Mouse (Mus musculus): ENCODE measurements at regions not wholly inside any gene's neighbourhood (a gene's known extent, or its start where the extent isn't known, plus 50 kb on each side); places are given as distances from the start of the nearest gene placed in this dataset.

DNA sequence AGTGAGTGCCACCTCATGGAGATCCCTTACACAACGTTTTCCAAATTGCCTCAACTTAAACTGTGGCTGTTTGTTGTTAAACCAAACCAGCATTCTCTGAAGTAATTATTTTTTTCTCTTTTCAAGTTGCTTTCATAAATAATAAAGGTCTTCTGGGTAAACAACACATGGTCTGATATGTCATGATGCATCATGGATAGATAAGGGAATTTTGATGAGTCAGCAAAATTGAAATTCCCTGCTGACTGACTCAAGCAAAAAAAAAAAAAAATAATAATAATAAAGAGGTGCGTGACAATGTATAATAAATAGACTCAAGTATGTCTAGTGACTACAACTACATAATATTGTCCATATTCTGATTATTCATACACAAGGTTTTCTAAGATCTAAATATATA, 201.8 kb downstream of the Adgb start:
- TF ChIP-seq POLR2A (IDR thresholded peaks at IDR 0.05; ENCODE audit: borderline replicate concordance, control insufficient read depth, low read depth, low read length) (no peak), CTCF (IDR thresholded peaks at IDR 0.05; ENCODE audit: control insufficient read depth, insufficient read depth, low read length) (no peak)
- Histone ChIP-seq H3K4me1 (ENCODE audit: control insufficient read depth, insufficient read depth, low read length) (no peaks in the 10 kb centered on the region), H3K27ac (ENCODE audit: control insufficient read depth, insufficient read depth, low read depth, low read length, poor library complexity) (no peak overlapping the region), H3K4me3 (replicated peaks; ENCODE audit: control insufficient read depth, low read depth, low read length) (no peak overlapping the region)
- 77% methylated on average over 2 of the region's 2 CpGs for WGBS

DNA sequence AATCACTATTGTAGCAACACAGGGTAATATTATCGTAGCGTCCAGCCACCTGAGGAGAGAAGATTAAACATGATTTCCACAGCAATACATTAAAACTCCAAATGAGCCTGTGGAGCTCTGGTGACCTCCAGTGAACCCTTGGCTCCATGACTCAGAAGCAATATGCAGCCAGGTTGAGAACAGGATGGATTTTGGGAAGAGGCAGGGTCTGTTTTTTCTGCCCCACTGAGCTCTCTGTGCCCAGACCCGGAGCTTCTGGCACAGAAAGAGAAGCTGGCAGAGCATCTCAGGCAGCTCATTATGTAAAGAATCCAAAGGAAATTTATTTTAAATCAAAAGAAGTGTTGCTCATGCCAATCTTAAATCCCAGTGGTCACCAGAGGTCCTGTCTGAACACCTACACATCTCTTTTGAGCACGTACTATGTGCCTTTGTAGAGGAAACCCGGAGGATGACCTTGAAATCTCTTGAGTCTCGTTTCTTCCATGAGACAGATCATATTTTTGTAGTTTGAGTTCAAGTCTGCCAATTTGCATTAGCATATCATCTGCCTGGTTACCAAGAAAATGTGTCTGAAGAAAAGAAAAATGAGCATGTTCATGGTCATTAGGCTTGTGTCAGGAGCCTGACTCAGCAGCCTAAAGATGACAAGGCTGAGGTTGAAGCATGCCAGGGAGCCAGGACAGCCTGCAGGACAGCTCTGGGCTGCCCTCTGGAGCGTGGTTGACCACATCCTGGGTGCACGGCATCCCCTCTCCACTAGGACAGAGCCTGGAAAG, 219.4 kb downstream of the Adgb start:
- WGBS: 60% methylated on average over 8 of the region's 8 CpGs
- Histone ChIP-seq H3K4me3 (replicated peaks; ENCODE audit: control insufficient read depth, low read depth, low read length) (no peak overlapping the region), H3K4me1 (ENCODE audit: control insufficient read depth, insufficient read depth, low read length) (no peaks in the 10 kb centered on the region), H3K27ac (ENCODE audit: control insufficient read depth, insufficient read depth, low read depth, low read length, poor library complexity) (no peak overlapping the region)
- 0 out of 2 replicates have a peak, but pooled peaks have one; percentile 4 for TF ChIP-seq CTCF (IDR thresholded peaks at IDR 0.05; ENCODE audit: control insufficient read depth, insufficient read depth, low read length)
- TF ChIP-seq POLR2A (IDR thresholded peaks at IDR 0.05; ENCODE audit: borderline replicate concordance, control insufficient read depth, low read depth, low read length): no peak

DNA sequence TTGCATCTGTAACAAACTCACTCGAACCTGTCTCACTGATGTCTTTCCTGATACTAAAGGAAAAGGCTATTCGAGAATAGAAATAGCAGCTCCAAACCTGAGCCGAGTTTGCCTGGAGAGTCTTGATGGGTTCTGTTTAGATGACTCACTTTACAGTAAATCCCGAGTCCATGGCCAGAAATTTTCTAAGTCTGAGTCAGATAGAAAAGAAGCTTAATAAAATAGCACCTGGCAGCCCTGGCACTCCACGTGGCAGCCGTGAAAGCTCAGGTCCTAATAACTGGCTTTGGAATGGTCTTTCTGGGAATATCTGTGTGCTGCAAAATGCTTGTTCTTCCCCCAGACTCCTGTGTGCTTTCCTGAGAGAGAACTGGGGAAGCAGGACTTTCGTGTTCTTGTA, 220.0 kb downstream of the Adgb start:
- no peaks in the 10 kb centered on the region for H3K4me1 ChIP-seq (ENCODE audit: control insufficient read depth, insufficient read depth, low read length)
- 73% methylated on average over 7 of the region's 7 CpGs for WGBS
- H3K27ac ChIP-seq (ENCODE audit: control insufficient read depth, insufficient read depth, low read depth, low read length, poor library complexity): no peak overlapping the region
- no peak overlapping the region for H3K4me3 ChIP-seq (replicated peaks; ENCODE audit: control insufficient read depth, low read depth, low read length)
- TF ChIP-seq POLR2A (IDR thresholded peaks at IDR 0.05; ENCODE audit: borderline replicate concordance, control insufficient read depth, low read depth, low read length) (no peak), CTCF (IDR thresholded peaks at IDR 0.05; ENCODE audit: control insufficient read depth, insufficient read depth, low read length) (no peak)

DNA sequence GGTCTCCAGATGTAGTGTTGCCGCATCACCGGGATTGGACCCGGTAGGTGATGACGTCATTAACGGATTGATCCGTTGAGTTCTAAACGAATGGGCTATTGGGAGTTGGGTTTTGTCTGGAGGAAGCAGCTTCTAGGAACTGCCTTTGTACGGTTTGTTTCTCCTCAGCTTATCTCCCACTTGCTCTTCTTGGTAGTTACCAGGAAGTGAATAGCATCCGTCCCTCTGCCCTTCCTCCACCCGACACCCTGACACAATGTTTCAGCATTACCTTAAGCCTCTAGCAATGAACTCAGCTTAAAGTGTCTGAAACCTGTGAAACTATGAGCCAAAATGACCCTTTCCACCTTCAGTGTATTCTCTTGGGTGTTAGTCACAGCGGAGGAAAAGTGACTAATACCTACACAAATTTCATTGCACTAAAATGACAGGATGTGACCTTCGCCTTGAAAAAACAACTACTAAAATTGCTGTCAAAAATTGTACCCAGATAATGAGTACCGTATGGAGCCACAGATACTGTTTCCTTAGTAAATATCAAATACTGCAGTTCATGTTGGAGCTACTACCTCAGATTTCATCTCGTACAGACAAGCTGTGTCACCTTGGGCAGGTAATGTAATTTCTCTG, 237.1 kb downstream of the Adgb start:
- H3K27ac ChIP-seq (ENCODE audit: control insufficient read depth, insufficient read depth, low read depth, low read length, poor library complexity): no peak overlapping the region
- no peak for TF ChIP-seq POLR2A (IDR thresholded peaks at IDR 0.05; ENCODE audit: borderline replicate concordance, control insufficient read depth, low read depth, low read length)
- no peak for TF ChIP-seq CTCF (IDR thresholded peaks at IDR 0.05; ENCODE audit: control insufficient read depth, insufficient read depth, low read length)
- 81% methylated on average over 14 of the region's 14 CpGs for WGBS
- H3K4me1 ChIP-seq (ENCODE audit: control insufficient read depth, insufficient read depth, low read length): no peaks in the 10 kb centered on the region; the same call in 1 of the 2 replicates
- H3K4me3 ChIP-seq (replicated peaks; ENCODE audit: control insufficient read depth, low read depth, low read length): no peak overlapping the region

DNA sequence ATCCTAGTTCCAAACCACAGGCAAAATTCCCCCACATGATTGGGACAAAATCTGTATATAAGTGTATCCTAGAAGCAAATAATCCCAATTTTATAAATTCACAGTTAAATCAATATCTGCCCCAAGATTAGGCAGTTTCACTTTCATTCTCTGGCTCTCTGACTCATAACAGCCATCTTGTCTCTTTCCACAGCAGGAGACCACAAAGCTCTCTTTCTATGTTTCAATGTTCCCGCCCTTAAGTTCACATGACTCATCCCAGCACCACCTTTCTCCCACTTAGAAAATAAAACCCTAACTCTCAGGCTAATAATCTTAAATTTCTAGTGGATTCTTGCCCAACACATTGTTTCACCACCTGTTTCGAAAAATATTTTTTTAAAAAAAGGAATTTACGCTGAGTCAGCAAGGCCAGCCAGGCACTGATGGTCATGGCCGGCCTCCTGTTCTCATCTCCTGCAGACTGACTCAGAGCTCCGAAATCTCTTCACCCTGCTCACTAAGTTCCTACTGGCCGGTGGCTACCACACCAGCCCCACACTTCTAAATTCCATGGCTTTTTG, 247.5 kb downstream of the Adgb start:
- no peak overlapping the region for H3K27ac ChIP-seq (ENCODE audit: control insufficient read depth, insufficient read depth, low read depth, low read length, poor library complexity)
- no peak overlapping the region for H3K4me3 ChIP-seq (replicated peaks; ENCODE audit: control insufficient read depth, low read depth, low read length)
- TF ChIP-seq CTCF (IDR thresholded peaks at IDR 0.05; ENCODE audit: control insufficient read depth, insufficient read depth, low read length) (no peak), POLR2A (IDR thresholded peaks at IDR 0.05; ENCODE audit: borderline replicate concordance, control insufficient read depth, low read depth, low read length) (no peak)
- no peaks in the 10 kb centered on the region; the same call in 1 of the 2 replicates for H3K4me1 ChIP-seq (ENCODE audit: control insufficient read depth, insufficient read depth, low read length)
- WGBS: 83% methylated on average over 6 of the region's 6 CpGs

DNA sequence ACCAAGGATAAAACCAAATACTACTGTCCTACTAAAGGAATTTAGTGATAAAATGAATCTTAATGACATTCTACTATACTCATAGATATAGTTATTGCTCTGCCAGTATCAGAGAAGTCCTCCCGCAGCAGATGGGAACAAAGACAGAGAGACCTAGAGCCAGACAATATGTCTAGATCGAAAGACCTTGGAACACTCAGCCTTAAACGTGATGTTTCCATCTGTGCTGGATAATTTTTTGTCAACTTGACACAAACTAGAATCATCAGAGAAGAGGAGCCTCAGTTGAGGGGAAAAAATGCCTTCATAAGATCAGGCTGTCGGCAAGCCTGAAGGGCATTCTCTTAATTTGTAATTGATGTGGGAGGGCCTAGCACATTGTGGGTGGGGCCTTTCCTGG, 252.4 kb downstream of the Adgb start:
- Histone ChIP-seq H3K4me1 (ENCODE audit: control insufficient read depth, insufficient read depth, low read length) (no peaks in the 10 kb centered on the region; the same call in 1 of the 2 replicates), H3K27ac (ENCODE audit: control insufficient read depth, insufficient read depth, low read depth, low read length, poor library complexity) (no peak overlapping the region), H3K4me3 (replicated peaks; ENCODE audit: control insufficient read depth, low read depth, low read length) (no peak overlapping the region)
- TF ChIP-seq POLR2A (IDR thresholded peaks at IDR 0.05; ENCODE audit: borderline replicate concordance, control insufficient read depth, low read depth, low read length): no peak
- WGBS: 88% methylated on average over 4 of the region's 4 CpGs

DNA sequence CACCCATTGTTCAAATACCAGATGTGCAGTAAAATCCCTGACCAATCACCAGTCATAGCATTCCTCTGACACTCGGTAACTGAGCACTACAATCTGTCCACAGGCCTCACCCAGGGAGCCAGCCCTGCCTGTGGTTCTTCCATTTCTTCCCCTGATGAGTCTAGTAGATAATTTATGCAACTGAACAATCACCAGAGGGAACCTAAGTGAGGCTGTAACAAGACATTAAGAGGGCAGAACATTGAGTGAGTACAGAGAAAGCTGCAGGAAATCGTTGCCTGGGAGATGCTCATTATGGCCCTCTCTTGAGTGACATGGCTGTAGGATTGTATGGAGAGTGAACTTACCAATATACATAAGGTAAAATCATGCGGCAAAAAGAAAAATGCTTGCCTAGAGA, 255.2 kb downstream of the Adgb start:
- Histone ChIP-seq H3K27ac (ENCODE audit: control insufficient read depth, insufficient read depth, low read depth, low read length, poor library complexity) (no peak overlapping the region), H3K4me1 (ENCODE audit: control insufficient read depth, insufficient read depth, low read length) (no peaks in the 10 kb centered on the region; the same call in 1 of the 2 replicates), H3K4me3 (replicated peaks; ENCODE audit: control insufficient read depth, low read depth, low read length) (no peak overlapping the region)
- TF ChIP-seq CTCF (IDR thresholded peaks at IDR 0.05; ENCODE audit: control insufficient read depth, insufficient read depth, low read length): no peak
- TF ChIP-seq POLR2A (IDR thresholded peaks at IDR 0.05; ENCODE audit: borderline replicate concordance, control insufficient read depth, low read depth, low read length): no peak
- WGBS: 76% methylated on average over 3 of the region's 3 CpGs

DNA sequence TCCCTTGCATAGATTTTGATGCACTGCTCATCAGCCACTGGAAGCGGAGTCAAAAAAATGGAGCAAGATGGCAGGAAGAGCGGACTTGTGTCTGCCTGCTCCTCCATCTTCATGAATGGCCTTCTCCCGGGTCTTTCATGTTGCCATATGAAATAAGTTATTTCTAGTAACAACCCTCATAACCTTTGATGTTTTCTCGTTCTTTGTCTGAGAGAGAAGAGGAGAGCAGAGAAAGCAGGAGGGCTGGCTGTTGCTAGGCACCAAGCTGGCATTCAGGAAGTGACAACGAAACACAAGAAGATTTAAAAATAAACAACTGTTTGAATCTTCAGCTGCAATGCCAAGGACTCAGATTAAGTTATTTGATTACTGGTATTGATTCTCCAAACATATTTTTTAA, 256.8 kb downstream of the Adgb start:
- Histone ChIP-seq H3K4me1 (ENCODE audit: control insufficient read depth, insufficient read depth, low read length) (no peaks in the 10 kb centered on the region), H3K4me3 (replicated peaks; ENCODE audit: control insufficient read depth, low read depth, low read length) (no peak overlapping the region), H3K27ac (ENCODE audit: control insufficient read depth, insufficient read depth, low read depth, low read length, poor library complexity) (no peak overlapping the region)
- no peak for TF ChIP-seq CTCF (IDR thresholded peaks at IDR 0.05; ENCODE audit: control insufficient read depth, insufficient read depth, low read length)
- TF ChIP-seq POLR2A (IDR thresholded peaks at IDR 0.05; ENCODE audit: borderline replicate concordance, control insufficient read depth, low read depth, low read length): no peak
- 78% methylated on average over 5 of the region's 5 CpGs for WGBS

Measured in bone marrow, adult 2 months (tissue).